Mouse (Mus musculus) bone marrow, adult 2 months (tissue): ENCODE data around the gene Fam227a.

Source experiments
- CTCF ChIP-seq: fragments of 200-500 bp; IDR thresholded peaks from 2 replicates; pipeline ENCODE4 v1.5.1; 2011; ENCODE audit warnings: low read length, control low read depth; ENCODE audit not compliant: control insufficient read depth, insufficient read depth
- POLR2A ChIP-seq: fragments of 200-500 bp; IDR thresholded peaks from 2 replicates; pipeline ENCODE4 v1.6.1; 2011; ENCODE audit warnings: low read depth, mild to moderate bottlenecking, control low read depth, low read length, borderline replicate concordance; ENCODE audit not compliant: control insufficient read depth

DNA sequence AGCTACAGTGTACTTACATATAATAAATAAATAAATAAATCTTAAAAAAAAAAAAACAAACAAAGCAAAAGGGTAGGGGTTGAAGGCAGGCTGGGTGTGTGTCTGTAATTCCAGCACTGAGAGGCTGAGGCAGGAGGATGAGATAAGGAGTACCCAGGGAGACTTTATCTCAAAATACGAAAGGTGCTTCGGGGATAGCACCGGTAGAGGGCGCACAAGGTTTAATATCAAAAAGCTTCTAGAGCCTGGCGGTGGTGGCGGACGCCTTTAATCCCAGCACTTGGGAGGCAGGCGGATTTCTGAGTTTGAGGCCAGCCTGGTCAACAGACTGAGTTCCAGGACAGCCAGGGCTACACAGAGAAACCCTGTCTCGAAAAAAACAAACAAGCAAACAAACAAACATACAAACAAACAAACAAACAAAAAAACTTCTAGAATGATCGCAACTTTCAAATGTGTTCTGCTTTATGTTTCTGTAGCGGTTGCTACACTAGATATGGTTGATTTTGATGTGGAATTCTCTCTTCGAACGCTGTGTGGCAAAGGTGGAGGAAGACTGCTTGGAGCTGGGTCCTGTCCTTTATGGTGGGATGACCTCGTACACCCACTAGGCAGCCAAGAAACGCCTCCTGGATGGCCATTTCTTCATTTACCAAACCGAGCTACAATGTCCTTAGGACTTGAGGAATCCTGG lies 772 bp downstream of the Fam227a start:
- TF ChIP-seq CTCF, result peak; percentile 50
- TF ChIP-seq POLR2A, result no peak
